Mouse (Mus musculus) lung, postnatal 36 days (tissue): Measurements from ENCODE around the gene Urgcp.
A peak's percentile ranks its signal among the peaks of the same experiment; 100 is the strongest.
"Not testable (repeated sequence)": the region's sequence is repeated elsewhere in the genome, so short reads cannot be mapped to it uniquely, and the experiment has no call there.

Experiments used
- DNase-seq: peaks from one replicate; pipeline ENCODE4 v3.0.0; 2022; ENCODE audit warnings: mixed read lengths

Urgcp gene

GRCm38 (mm10) chr11:5761820-5762632 is at the start of gene Urgcp:
Gene Urgcp (minus strand): TSS chr11:5762376.
- peak; percentile 94 for DNase-seq

GRCm38 (mm10) chr11:5809487-5809886 is 47.3 kb upstream of the Urgcp start:
- DNase-seq: not testable (repeated sequence)

DNA sequence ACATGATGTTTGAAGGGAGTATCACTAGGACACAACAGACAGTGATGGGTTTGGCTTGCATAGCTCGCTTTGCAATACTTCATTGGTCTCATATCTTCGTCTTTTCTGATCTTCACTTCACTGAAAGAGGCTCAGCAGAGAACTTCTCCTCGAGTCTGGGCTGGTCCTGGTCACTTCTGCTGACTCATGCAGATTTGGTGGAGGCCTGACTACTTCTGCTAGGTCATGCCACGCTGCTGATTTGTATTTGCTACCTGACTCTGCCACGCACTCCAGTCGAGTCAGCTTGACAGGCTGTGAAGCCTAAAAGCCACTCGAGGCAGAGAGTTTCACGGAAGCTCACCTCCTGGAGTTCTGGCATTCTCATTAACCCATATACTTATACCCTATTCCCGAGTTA is 45.8 kb upstream of the Urgcp start:
- DNase-seq: no peak

GRCm38 (mm10) chr11:5805711-5806110 is 43.5 kb upstream of the Urgcp start:
- DNase-seq: no peak

DNA sequence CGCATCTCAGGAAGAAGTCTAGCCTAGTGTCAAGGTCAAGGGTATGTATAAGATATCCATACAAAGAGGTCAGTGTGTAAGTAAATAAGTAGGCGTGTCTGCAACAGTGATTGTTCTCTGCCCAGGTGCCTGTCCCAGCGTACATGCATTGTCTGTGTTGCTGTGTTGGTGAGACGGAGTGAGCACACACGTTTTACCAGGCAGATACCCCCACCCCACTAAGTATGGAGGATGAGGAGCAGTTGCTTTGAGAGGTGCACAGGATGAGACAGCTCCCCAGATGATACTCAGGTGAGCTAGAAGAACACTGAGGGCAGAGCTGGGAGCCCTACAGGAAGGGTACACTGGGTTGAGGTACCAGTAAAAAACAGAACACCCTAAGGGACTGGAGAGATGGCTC is 42.0 kb upstream of the Urgcp start:
- no peak for DNase-seq

DNA sequence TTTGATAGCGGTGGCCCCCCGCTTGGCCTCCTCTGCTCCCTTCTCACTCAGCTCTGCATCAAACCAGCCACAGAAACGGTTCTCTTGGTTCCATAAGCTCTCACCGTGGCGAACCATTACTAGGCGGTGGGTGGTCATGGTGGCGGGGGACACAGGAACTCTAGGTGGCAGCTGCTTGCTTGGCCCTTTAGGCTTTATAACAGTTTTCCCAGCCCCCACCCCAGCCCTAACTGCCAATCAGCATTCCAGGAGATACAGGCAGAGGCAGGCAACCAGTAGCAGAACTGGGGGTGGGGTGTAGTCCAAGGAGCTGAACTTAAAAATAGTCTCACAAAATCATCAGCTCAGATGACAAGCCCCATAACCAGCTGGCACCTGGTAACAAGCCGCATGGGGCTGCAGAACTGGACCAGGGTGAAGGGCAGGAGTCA is 41.4 kb upstream of the Urgcp start, which contains the start of gene Pgam2:
TSS of gene Pgam2 (minus strand) at position 183 of the 431 bp plus-strand sequence.
- DNase-seq: no peak

DNA sequence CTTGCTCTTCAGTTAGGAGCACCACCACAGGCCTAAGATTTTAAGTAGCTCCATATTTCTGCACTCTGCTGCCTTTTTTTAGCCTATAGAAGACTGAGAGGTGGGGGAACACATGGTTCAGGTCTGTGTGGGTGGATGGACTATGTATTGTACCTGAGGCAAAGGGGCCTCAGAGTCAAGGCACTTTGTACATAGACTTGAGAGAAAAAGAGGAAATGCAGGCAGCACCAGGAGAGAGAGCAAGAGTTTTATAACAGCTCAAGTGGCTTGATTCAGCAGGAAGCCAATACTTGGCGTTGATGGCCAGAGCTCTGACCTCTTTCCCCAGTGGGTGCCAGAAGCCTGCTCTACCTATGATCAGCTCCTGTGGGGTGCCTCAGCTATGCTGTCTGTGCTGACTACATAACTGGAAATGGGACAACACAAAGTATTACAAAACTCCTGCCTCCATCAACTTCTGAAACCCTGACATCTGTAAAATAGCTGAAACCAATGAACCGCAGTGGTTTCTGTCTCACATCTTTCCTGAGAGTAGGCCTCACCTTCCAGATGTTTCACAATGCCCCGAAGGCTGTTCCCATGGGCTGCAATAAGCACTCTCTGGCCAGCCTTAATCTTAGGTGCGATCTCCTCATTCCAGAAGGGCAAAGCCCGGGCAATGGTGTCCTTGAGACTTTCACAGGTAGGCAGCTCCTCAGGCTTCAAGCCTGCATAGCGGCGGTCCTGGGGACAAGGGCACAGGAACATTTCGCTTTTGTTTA is 40.5 kb upstream of the Urgcp start:
- no peak for DNase-seq

DNA sequence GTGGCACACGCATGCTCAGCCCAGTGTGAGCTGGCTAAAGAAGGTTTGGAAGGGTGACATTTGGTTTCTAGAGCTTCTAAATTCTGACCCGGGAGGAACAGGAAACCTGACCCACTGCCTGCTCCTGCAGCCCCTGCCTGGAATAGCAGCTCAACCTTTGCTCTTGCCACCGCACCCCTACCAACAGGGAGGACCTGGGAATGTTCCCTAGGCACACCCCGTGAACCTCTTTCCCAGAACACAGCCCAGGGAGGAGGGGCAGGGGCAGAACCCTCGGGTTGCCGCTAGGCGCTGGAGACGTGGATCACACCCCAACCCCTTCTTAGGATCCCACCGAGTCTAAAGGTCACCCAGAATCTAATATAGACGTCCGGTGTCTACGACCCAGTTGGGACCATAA is 39.8 kb upstream of the Urgcp start:
- DNase-seq: no peak

DNA sequence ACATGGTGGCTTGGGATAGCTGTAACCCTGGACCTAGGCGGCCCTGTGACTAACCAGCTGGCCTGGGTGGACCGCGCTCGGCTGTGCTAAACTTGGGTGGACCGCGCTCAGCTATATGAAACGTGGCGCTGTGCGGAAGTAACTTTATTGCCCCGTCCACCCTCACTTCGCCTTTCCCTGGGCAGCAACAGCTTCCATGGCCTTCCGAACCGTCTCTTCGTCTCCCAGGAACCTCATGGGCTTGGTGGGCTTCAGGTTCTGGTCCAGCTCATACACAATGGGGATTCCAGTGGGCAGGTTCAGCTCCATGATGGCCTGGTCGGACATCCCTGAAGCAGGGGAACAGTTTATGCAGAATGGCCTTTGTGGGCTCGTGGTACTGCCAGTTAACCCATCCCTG is 39.3 kb upstream of the Urgcp start:
- DNase-seq: no peak

- peak; percentile 85 for DNase-seq
Measured at GRCm38 (mm10) chr11:5799621-5800490, 37.7 kb upstream of the Urgcp start.

- DNase-seq: no peak
Measured at GRCm38 (mm10) chr11:5797928-5798327, 35.8 kb upstream of the Urgcp start.

DNA sequence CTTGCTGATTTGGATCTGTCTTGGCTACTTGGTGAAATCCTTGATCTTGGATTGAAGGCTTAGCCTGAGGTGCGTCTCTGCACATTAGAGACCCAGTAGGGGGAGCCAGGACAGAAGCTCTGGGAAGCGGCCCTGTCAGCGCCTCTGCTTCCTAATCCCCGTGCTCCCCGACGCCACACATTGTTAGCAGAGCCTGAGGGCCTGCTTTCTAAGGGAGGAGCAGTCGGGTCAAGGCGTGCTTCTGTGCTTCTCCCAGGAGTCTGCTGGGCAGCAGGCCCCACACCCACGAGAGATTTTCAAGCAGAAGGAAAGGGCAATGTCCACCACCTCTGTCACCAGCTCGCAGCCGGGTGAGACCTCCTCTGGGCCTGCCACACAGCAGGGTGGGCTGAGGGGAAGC is 35.2 kb upstream of the Urgcp start:
- DNase-seq: no peak

GRCm38 (mm10) chr11:5796939-5797338 is 34.8 kb upstream of the Urgcp start:
- DNase-seq: no peak

GRCm38 (mm10) chr11:5795706-5796105 is 33.5 kb upstream of the Urgcp start:
- DNase-seq: no peak

- DNase-seq: no peak
Measured at GRCm38 (mm10) chr11:5795290-5795689, 33.1 kb upstream of the Urgcp start.

DNA sequence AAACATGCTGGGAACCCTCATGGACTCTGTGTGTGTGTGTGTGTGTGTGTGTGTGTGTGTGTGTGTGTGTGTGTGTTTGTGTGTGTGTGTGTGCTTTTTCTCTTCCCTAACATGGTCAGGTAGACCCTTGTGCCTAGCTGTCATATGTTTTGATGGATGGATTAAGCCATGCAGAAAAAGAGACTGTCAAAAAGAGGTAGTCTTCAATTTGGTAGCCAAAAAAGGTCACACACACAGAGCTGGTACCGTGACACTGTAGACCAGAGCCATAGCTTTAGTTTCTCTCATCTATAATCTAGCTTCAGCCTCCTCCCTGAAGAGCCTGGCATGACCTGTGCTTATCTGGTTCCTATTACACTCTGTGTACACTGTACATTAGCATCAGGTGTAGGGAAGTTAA is 28.3 kb upstream of the Urgcp start:
- no peak for DNase-seq

GRCm38 (mm10) chr11:5789754-5790333 is 27.7 kb upstream of the Urgcp start:
- DNase-seq: peak; percentile 37

DNA sequence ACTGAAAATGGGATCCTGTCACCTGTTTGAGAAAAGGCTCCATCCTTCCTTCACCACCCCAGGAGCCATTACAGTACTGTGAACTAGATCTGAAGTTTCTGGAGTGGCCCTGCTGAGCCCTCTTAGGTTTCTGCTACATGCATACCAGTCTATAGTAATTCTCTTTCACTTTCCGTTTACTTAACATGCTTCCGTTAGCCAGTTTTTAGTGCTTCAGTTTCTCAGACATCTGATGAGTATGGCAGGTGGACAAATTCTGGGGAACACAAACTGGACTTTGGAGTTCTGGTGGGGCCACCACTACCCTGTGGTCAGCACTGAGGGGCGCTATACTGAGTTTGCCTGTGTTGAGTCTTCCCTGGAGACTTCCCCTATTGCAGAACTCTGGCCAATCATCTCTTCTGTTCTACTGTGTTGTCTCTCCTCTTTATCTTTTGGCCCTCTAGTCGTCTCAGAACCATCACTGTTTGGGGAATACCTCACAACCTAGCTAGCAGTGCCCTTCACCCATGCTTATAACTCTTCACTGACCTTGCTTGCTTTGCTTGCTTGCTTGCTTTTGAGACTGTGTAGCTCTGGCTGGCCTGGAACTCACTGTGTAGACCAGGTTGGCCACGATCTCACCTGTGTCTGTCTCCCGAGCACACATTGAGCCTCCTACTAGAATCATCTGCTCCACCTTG is 27.0 kb upstream of the Urgcp start:
- DNase-seq: peak; percentile 44

DNA sequence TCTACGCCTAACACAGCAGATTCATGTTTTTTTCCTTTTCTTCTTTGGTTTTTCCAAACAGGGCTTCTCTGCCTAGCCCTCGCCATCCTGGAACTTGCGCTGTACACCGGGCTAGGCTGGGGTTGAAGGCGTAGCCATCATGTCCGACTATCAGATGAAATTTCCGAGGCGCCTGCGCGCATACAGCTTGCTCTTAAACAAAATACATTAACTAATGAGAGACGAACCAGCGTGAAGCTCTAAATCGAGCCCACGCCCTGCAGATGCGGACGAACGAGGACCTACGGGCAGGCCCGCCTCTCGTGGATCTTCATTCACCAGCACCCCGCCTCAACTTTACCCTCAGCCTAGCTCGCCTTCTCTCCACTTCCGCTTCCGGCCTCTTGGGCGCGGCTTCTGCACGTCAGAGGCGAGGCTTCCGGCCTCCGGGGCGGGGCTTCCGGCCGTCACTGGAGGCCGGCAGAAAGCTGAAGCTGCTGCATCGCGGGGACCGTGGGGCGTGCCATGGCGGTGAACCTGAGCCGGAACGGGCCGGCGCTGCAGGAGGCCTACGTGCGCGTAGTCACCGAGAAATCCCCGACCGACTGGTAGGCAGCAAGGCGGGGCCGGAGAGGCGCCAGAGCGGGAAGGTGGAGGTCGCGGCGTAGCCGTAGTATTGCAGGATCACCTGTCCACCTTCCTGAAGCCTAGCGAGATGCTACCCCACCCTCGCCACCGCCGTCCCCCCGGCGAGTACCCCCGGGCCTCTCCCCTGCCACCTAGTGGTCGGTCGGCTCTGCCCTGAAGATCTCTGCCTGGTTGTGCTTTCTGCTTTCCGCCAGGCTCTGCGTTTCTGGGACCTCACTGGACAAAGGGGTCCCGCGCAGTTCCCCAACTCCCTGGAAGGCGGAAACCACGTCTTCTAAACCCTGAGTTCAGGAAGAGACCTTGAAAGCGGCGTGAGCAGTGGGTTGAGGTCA is 26.2 kb upstream of the Urgcp start, which contains the start of gene Dbnl:
TSS of gene Dbnl (plus strand) at position 433 of the 959 bp plus-strand sequence.
- DNase-seq: peak; percentile 97

DNA sequence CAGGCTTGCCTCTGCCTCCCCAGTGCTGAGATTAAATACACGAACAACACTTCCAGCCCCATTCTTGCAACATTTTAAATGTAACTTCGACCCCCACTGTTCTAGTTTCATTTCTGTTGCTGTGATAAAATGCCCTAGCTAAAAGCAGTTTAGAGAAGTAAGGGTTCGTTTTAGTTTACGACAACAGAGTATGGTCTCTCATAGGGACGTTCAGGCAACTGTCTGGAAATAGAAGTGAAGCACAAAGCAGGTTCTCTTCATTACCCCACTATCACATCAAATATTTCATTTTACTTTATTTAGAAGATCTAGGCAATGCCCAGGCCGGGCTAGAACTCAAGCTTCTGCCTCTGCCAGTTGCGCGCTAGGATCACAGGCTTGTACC is 25.5 kb upstream of the Urgcp start:
- no peak for DNase-seq

- DNase-seq: peak; percentile 81
Measured at GRCm38 (mm10) chr11:5785732-5786131, 23.6 kb upstream of the Urgcp start.
